Mouse (Mus musculus) embryonic facial prominence, embryonic 15.5 days (tissue): ENCODE results near the gene Cnr2. TPM values are rescaled to one million over a fixed set of nuclear protein-coding genes. Genes with fewer than 3 reads are reported as not detected.

ENCODE experiments used
- ATAC-seq: fragments of 200-750 bp; cut with Nextera tagmentation; 2 replicates; pipeline ENCODE4 v1.8.0; 2017; ENCODE audit warnings: low read depth, moderate TSS enrichment; ENCODE audit not compliant: insufficient number of reproducible peaks, low FRiP score, low TSS enrichment
- H3K27ac ChIP-seq: fragments of 300-500 bp; sonication (generic); replicated peaks from 2 replicates; pipeline ENCODE4 v1.5.1; 2015; ENCODE audit warnings: mild to moderate bottlenecking, inconsistent platforms
- H3K27me3 ChIP-seq: fragments of 300-500 bp; sonication (generic); 2 replicates; pipeline ENCODE4 v1.6.1; 2015; ENCODE audit warnings: inconsistent platforms
- H3K36me3 ChIP-seq: fragments of 300-500 bp; sonication (generic); 2 replicates; pipeline ENCODE4 v1.6.1; 2015; ENCODE audit warnings: mild to moderate bottlenecking, inconsistent platforms
- H3K4me1 ChIP-seq: fragments of 300-500 bp; sonication (generic); 2 replicates; pipeline ENCODE4 v1.6.1; 2015; ENCODE audit warnings: inconsistent platforms
- H3K4me2 ChIP-seq: fragments of 300-500 bp; sonication (generic); replicated peaks from 2 replicates; pipeline ENCODE4 v1.6.1; 2015; ENCODE audit warnings: mild to moderate bottlenecking, inconsistent platforms
- H3K4me3 ChIP-seq: fragments of 300-500 bp; sonication (generic); replicated peaks from 2 replicates; pipeline ENCODE4 v1.5.1; 2015; ENCODE audit warnings: mild to moderate bottlenecking, inconsistent platforms
- H3K9ac ChIP-seq: fragments of 300-500 bp; sonication (generic); 2 replicates; pipeline ENCODE4 v1.6.1; 2015; ENCODE audit warnings: inconsistent platforms
- H3K9me3 ChIP-seq: fragments of 300-500 bp; sonication (generic); replicated peaks from 2 replicates; pipeline ENCODE4 v1.6.1; 2016; ENCODE audit warnings: inconsistent platforms
- WGBS: fragments of 180-500 bp; shearing (Covaris S2); methylation state at CpG from one replicate; pipeline ENCODE4 v1.1.7; 2015; 5-methylcytosine and 5-hydroxymethylcytosine counted together
- polyA plus RNA-seq: library from polyadenylated mRNA; unstranded; fragments of >200 nt; fragmentation: Nextera tagmentation; extraction: Ambion mirVana; gene quantifications from 2 replicates; pipeline ENCODE4 v1.2.1, GENCODE M21; 2015

Gene Cnr2
- polyA plus RNA-seq: 0.85 and 1.0 TPM in 2 replicates

- Histone ChIP-seq H3K9ac (no peak within 1 kb of the TSS), H3K27me3 (no peaks in the 10 kb centered on the region), H3K9me3 (no peaks in the 10 kb centered on the region), H3K27ac (no peak within 1 kb of the TSS), H3K4me1 (no peaks in the 10 kb centered on the region), H3K4me3 (no peak within 1 kb of the TSS), H3K4me2 (no peak within 1 kb of the TSS), H3K36me3 (no peaks in the 10 kb centered on the region)
- WGBS: 60% methylated on average over 8 of the region's 8 CpGs
- no peak for ATAC-seq
These were observed at the start of gene Cnr2 for GRCm38 (mm10) chr4:135895071-135895571. Cnr2 (plus strand) TSS chr4:135895394.

- 50% methylated on average over 5 of the region's 5 CpGs for WGBS
- Histone ChIP-seq H3K4me3 (no peak overlapping the region), H3K27me3 (no peaks in the 10 kb centered on the region), H3K9me3 (no peaks in the 10 kb centered on the region), H3K36me3 (no peaks in the 10 kb centered on the region), H3K4me1 (peaks cover 14% of the 10 kb centered on the region), H3K4me2 (no peak overlapping the region), H3K27ac (no peak overlapping the region), H3K9ac (no peak overlapping the region)
- no peak for ATAC-seq
These were observed 47.6 kb upstream of the Cnr2 start for GRCm38 (mm10) chr4:135847581-135847980.

- no peaks in the 10 kb centered on the region for H3K27me3 ChIP-seq
- ATAC-seq: peak; percentile 56; the same call in 1 of the 2 replicates
These were observed 44.6 kb upstream of the Cnr2 start for GRCm38 (mm10) chr4:135850411-135851095.

GRCm38 (mm10) chr4:135851942-135852341 is 43.3 kb upstream of the Cnr2 start:
- Histone ChIP-seq H3K36me3 (no peaks in the 10 kb centered on the region), H3K27me3 (no peaks in the 10 kb centered on the region), H3K27ac (no peak overlapping the region), H3K4me3 (no peak overlapping the region), H3K9me3 (no peaks in the 10 kb centered on the region), H3K4me1 (peaks cover 26% of the 10 kb centered on the region), H3K4me2 (no peak overlapping the region), H3K9ac (no peak overlapping the region)
- no peak for ATAC-seq
- 76% methylated on average over 9 of the region's 9 CpGs for WGBS

More at GRCm38 (mm10) chr4:135850411-135851095, 44.6 kb upstream of the Cnr2 start:
- Histone ChIP-seq H3K4me2 (peak overlapping the region; percentile 12; the same call in 1 of the 2 replicates), H3K9ac (no peak overlapping the region), H3K27ac (peak overlapping the region; percentile 58; the same call in 1 of the 2 replicates), H3K4me1 (peaks cover 26% of the 10 kb centered on the region), H3K4me3 (no peak overlapping the region), H3K36me3 (no peaks in the 10 kb centered on the region), H3K9me3 (no peaks in the 10 kb centered on the region)
- WGBS: 22% methylated on average over 13 of the region's 13 CpGs

GRCm38 (mm10) chr4:135853987-135854546 is 41.1 kb upstream of the Cnr2 start:
- WGBS: 82% methylated on average over 14 of the region's 14 CpGs
- Histone ChIP-seq H3K27me3 (no peaks in the 10 kb centered on the region), H3K36me3 (no peaks in the 10 kb centered on the region), H3K9ac (no peak overlapping the region), H3K27ac (peak overlapping the region; percentile 99), H3K4me1 (peaks cover 36% of the 10 kb centered on the region), H3K4me3 (no peak overlapping the region), H3K9me3 (no peaks in the 10 kb centered on the region), H3K4me2 (no peak overlapping the region)
- no peak for ATAC-seq

- Histone ChIP-seq H3K4me3 (no peak overlapping the region; the same call in 1 of the 2 replicates), H3K4me1 (peaks cover 41% of the 10 kb centered on the region), H3K9ac (no peak overlapping the region), H3K27ac (peak overlapping the region; percentile 99), H3K36me3 (0 out of 2 replicates have a peak, but pooled peaks cover 4% of the 10 kb centered on the region), H3K9me3 (no peaks in the 10 kb centered on the region), H3K4me2 (peak overlapping the region; percentile 79), H3K27me3 (no peaks in the 10 kb centered on the region)
- ATAC-seq: no peak
- WGBS: 74% methylated on average over 11 of the region's 11 CpGs
These were observed 40.6 kb upstream of the Cnr2 start for GRCm38 (mm10) chr4:135854630-135855029.

GRCm38 (mm10) chr4:135855080-135855479 is 40.1 kb upstream of the Cnr2 start:
- Histone ChIP-seq H3K9me3 (no peaks in the 10 kb centered on the region), H3K27me3 (no peaks in the 10 kb centered on the region), H3K36me3 (0 out of 2 replicates have a peak, but pooled peaks cover 5% of the 10 kb centered on the region), H3K4me1 (peaks cover 41% of the 10 kb centered on the region), H3K4me3 (peak overlapping the region; percentile 95), H3K27ac (peak overlapping the region; percentile 99), H3K4me2 (peak overlapping the region; percentile 79), H3K9ac (peak overlapping the region; percentile 90)
- ATAC-seq: no peak
- 8% methylated on average over 6 of the region's 6 CpGs for WGBS

GRCm38 (mm10) chr4:135855536-135856222 is 39.5 kb upstream of the Cnr2 start, which contains the start of gene Srsf10:
Srsf10 (plus strand) TSS chr4:135855747.
- Histone ChIP-seq H3K4me1 (peaks cover 35% of the 10 kb centered on the region), H3K4me3 (peak within 1 kb of the TSS; percentile 95), H3K9ac (peak within 1 kb of the TSS; percentile 93), H3K27me3 (no peaks in the 10 kb centered on the region), H3K9me3 (no peaks in the 10 kb centered on the region), H3K36me3 (0 out of 2 replicates have a peak, but pooled peaks cover 5% of the 10 kb centered on the region), H3K4me2 (peak within 1 kb of the TSS; percentile 79), H3K27ac (peak within 1 kb of the TSS; percentile 99)
- WGBS: under 1% methylated on average over 66 of the region's 67 CpGs
- ATAC-seq: peak; percentile 97

GRCm38 (mm10) chr4:135856223-135857091 is 38.7 kb upstream of the Cnr2 start:
- under 1% methylated on average over 91 of the region's 91 CpGs for WGBS

GRCm38 (mm10) chr4:135857597-135858186 is 37.5 kb upstream of the Cnr2 start:
- H3K4me2 ChIP-seq: peak overlapping the region; percentile 79
- H3K4me1 ChIP-seq: peaks cover 34% of the 10 kb centered on the region
- H3K9ac ChIP-seq: peak overlapping the region; percentile 21; the same call in 1 of the 2 replicates
- H3K27me3 ChIP-seq: no peaks in the 10 kb centered on the region
- H3K4me3 ChIP-seq: peak overlapping the region; percentile 95
- 7% methylated on average over 7 of the region's 7 CpGs for WGBS
- no peak overlapping the region for H3K27ac ChIP-seq
- peaks cover 5% of the 10 kb centered on the region; the same call in 1 of the 2 replicates for H3K36me3 ChIP-seq
- no peak for ATAC-seq
- H3K9me3 ChIP-seq: no peaks in the 10 kb centered on the region

More at GRCm38 (mm10) chr4:135856223-135857091, 38.7 kb upstream of the Cnr2 start:
- Histone ChIP-seq H3K36me3 (0 out of 2 replicates have a peak, but pooled peaks cover 5% of the 10 kb centered on the region), H3K4me1 (peaks cover 34% of the 10 kb centered on the region), H3K9me3 (no peaks in the 10 kb centered on the region), H3K4me3 (peak overlapping the region; percentile 95), H3K9ac (peak overlapping the region; percentile 93), H3K4me2 (peak overlapping the region; percentile 79), H3K27ac (peak overlapping the region; percentile 99), H3K27me3 (no peaks in the 10 kb centered on the region)
- ATAC-seq: peak; percentile 68
